Mouse (Mus musculus) E14TG2a.4 (cell line): Measurements from ENCODE around the gene Ubash3b.

Source experiments
- H3K27me3 ChIP-seq: 2 replicates; pipeline ENCODE4 v1.6.1; 2014; ENCODE audit warnings: low read length, control low read depth; ENCODE audit not compliant: insufficient read depth
- H3K36me3 ChIP-seq: 2 replicates; pipeline ENCODE4 v1.6.1; 2014; ENCODE audit warnings: low read length, control low read depth; ENCODE audit not compliant: insufficient read depth
- H3K4me1 ChIP-seq: replicated peaks from 2 replicates; pipeline ENCODE4 v1.6.1; 2014; ENCODE audit warnings: low read depth, low read length, control low read depth
- H3K4me3 ChIP-seq: replicated peaks from 2 replicates; pipeline ENCODE4 v1.5.1; 2014; ENCODE audit warnings: mild to moderate bottlenecking, low read length
- H3K9me3 ChIP-seq: 2 replicates; pipeline ENCODE4 v1.6.1; 2014; ENCODE audit warnings: low read length, control low read depth
- CTCF ChIP-seq: conservative IDR thresholded peaks from 2 replicates; pipeline ENCODE4 v1.5.1; 2014; ENCODE audit warnings: low read length
- NANOG ChIP-seq: IDR thresholded peaks from 2 replicates; pipeline ENCODE4 v1.6.1; 2014; ENCODE audit warnings: borderline replicate concordance, low read length, mixed read lengths
- POU5F1 ChIP-seq: IDR thresholded peaks from 2 replicates; pipeline ENCODE4 v1.6.1; 2014; ENCODE audit warnings: low read length, borderline replicate concordance

Ubash3b gene

GRCm38 (mm10) chr9:41080877-41081276, 80.6 kb downstream of the Ubash3b start:
- Histone ChIP-seq H3K4me3 (no peak overlapping the region), H3K4me1 (no peaks in the 10 kb centered on the region), H3K36me3 (no peaks in the 10 kb centered on the region), H3K9me3 (no peaks in the 10 kb centered on the region), H3K27me3 (peaks cover 3% of the 10 kb centered on the region; the same call in 1 of the 2 replicates)
- TF ChIP-seq NANOG, result no peak
- no peak for TF ChIP-seq POU5F1
- no peak for TF ChIP-seq CTCF

DNA sequence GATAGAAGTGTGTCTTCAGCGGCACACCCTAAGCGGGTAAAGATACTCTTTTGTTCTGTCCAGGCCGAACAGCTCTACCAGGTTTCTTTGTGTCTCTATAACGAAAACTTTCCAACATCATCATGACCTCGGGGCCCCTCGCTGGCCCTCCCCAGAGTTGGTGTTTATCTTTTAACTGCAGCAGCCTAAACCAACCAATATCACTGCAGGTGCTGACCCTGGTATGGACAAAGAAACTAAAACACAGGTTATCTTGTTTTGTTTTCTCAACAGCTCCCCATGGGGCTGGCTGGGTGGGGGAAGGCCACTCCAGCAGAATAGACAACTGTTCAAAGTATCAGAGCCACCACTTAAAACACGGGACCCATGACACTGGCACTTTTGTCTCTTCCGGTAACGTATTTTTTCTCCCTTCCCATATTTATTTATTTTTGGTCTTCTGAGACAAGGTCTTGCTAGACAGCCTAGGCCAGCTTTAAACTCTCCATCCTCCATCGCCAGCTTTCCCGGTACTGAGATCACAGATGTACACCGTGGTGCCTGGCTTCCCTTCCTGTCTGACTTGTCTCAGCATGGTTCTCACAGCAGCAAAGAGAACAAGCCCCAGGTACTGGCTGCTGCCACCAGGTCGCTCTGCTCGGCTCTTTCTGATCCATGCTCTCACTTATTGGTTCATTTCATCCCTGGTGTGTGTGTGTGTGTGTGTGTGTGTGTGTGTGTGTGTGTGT, 81.9 kb downstream of the Ubash3b start:
- H3K4me3 ChIP-seq, result no peak overlapping the region
- no peaks in the 10 kb centered on the region for H3K9me3 ChIP-seq
- TF ChIP-seq POU5F1 (no peak), NANOG (no peak), CTCF (no peak)
- H3K36me3 ChIP-seq, result no peaks in the 10 kb centered on the region
- peaks cover 3% of the 10 kb centered on the region; the same call in 1 of the 2 replicates for H3K27me3 ChIP-seq
- H3K4me1 ChIP-seq, result no peaks in the 10 kb centered on the region

DNA sequence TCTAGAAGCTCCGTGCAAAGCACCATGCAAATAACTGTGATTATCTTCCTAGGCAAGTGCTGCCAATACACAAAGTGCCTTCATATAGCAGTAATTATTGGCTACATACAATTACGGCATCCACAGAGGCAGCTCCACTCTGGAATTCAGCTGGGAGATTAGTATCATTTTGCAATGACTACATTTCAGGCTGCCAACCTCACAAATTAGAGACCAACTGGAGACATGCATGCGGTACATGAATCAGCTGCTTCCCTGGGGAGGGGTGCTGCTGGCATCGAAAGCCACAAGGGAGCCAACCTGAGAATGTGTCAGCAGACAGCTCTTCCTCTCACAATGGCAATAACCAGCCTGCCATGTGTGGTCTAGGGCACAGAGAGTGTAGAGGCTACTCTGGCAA, 83.3 kb downstream of the Ubash3b start:
- H3K4me1 ChIP-seq, result 0 out of 2 replicates have a peak, but pooled peaks cover 3% of the 10 kb centered on the region
- H3K27me3 ChIP-seq, result peaks cover 3% of the 10 kb centered on the region; the same call in 1 of the 2 replicates
- no peak for TF ChIP-seq CTCF
- no peak for TF ChIP-seq POU5F1
- TF ChIP-seq NANOG, result no peak
- no peaks in the 10 kb centered on the region for H3K36me3 ChIP-seq
- no peak overlapping the region for H3K4me3 ChIP-seq
- no peaks in the 10 kb centered on the region for H3K9me3 ChIP-seq

DNA sequence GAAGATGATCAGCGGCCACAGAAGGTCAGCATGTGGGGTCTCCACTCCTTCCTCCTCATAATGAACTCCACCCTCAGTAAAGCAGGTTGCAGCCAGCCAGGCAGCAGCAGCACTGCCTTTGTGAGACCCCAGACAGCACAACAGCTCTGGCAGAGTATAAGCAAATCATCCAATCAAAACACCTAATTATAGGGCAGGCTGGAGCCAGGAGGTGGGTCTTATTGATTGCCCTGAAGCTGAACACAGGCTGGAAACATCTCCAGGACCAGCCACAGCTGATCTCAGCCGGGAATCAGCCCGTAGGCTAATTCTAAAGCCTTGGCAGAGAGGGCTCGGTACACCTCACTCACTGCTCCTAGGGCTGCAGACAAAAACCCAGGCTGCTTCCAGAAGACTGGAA, 85.3 kb downstream of the Ubash3b start:
- Histone ChIP-seq H3K4me1 (peaks cover 9% of the 10 kb centered on the region), H3K36me3 (no peaks in the 10 kb centered on the region)
- TF ChIP-seq NANOG (no peak), POU5F1 (no peak), CTCF (no peak)

GRCm38 (mm10) chr9:41075528-41075927, 86.0 kb downstream of the Ubash3b start:
- H3K9me3 ChIP-seq, result no peaks in the 10 kb centered on the region
- TF ChIP-seq POU5F1 (no peak), CTCF (no peak), NANOG (no peak)
- H3K27me3 ChIP-seq, result 0 out of 2 replicates have a peak, but pooled peaks cover 3% of the 10 kb centered on the region
- H3K36me3 ChIP-seq, result no peaks in the 10 kb centered on the region
- peaks cover 9% of the 10 kb centered on the region for H3K4me1 ChIP-seq
- no peak overlapping the region for H3K4me3 ChIP-seq

More for the DNA sequence above, 85.3 kb downstream of the Ubash3b start:
- Histone ChIP-seq H3K9me3 (no peaks in the 10 kb centered on the region), H3K4me3 (no peak overlapping the region), H3K27me3 (peaks cover 3% of the 10 kb centered on the region; the same call in 1 of the 2 replicates)

DNA sequence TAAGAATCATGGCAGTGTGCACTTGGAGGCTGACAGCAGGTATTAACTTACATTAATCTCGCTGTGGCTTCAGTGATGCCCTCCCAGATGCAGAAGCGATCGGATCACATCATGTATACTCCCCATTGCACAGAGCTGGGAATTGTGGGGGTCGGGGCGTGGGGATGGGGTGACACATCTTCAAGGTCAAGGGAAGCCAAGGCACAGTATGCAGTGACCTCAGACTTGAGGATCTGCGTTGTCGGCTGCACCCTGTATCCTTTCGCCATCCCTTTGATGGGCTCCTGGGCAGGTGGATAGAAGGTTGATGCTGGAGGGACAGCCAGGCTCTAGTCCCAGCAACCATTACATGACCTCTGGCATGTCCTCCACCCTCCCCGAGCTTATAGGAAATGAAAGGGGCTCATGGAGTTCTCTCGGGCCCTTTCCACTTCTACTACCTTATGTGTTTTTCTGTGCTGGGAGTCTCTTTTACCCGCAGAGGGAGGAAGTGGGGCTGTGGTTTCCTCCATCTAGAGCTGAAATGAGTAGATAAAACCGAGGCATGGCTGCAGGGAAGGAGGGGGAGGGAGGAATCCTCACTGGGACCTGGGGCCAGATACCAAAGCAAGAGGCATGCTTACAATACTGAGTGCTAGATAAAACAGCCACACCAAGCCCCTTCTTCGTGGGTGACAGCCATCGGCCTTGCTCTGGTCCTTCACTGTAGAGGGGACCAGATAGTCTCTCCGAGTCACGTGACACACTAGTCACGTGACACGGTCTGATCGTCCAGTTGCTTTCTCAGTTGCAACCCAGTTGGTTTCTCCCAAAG, 88.1 kb downstream of the Ubash3b start:
- Histone ChIP-seq H3K9me3 (no peaks in the 10 kb centered on the region), H3K27me3 (0 out of 2 replicates have a peak, but pooled peaks cover 5% of the 10 kb centered on the region), H3K4me1 (peaks cover 9% of the 10 kb centered on the region), H3K36me3 (no peaks in the 10 kb centered on the region), H3K4me3 (no peak overlapping the region)
- TF ChIP-seq CTCF (no peak), POU5F1 (no peak), NANOG (no peak)

GRCm38 (mm10) chr9:41072786-41073185, 88.7 kb downstream of the Ubash3b start:
- H3K4me3 ChIP-seq, result no peak overlapping the region
- no peaks in the 10 kb centered on the region for H3K36me3 ChIP-seq
- peaks cover 7% of the 10 kb centered on the region; the same call in 1 of the 2 replicates for H3K27me3 ChIP-seq
- peaks cover 9% of the 10 kb centered on the region for H3K4me1 ChIP-seq
- TF ChIP-seq POU5F1 (no peak), NANOG (no peak), CTCF (no peak)
- no peaks in the 10 kb centered on the region for H3K9me3 ChIP-seq

- TF ChIP-seq NANOG (no peak), POU5F1 (no peak), CTCF (no peak)
- H3K36me3 ChIP-seq, result no peaks in the 10 kb centered on the region
- H3K4me3 ChIP-seq, result no peak overlapping the region
- no peaks in the 10 kb centered on the region for H3K9me3 ChIP-seq
- H3K27me3 ChIP-seq, result peaks cover 8% of the 10 kb centered on the region; the same call in 1 of the 2 replicates
- peaks cover 9% of the 10 kb centered on the region for H3K4me1 ChIP-seq
These were observed 89.5 kb downstream of the Ubash3b start for GRCm38 (mm10) chr9:41071906-41072511.
